In genomic region chr5:103647320-103647719, GRCm38 (mm10) we compare ENCODE assay signal across 22 mouse cellular contexts. TPM values are rescaled to one million over a fixed set of nuclear protein-coding genes. Genes with fewer than 3 reads are reported as not detected.
"Had no signal": no experiment of that assay in that cellular context is flagged by ENCODE, and none has a peak within 500 bp of the region (broad histone marks: within the 10 kb centered on the region; RNA-seq: fewer than 3 reads in every experiment).

No protein-coding gene starts in this region.

- H3K4me1 ChIP-seq: limb, embryonic 15.5 days; liver, embryonic 12.5 days; midbrain, embryonic 12.5 days; neural tube, embryonic 13.5 days had no signal

- H3K27ac ChIP-seq: limb, embryonic 15.5 days; liver, embryonic 12.5 days; liver, embryonic 14.5 days; midbrain, embryonic 12.5 days; neural tube, embryonic 13.5 days; neural tube, embryonic 15.5 days had no signal

- H3K9me3 ChIP-seq: limb, embryonic 15.5 days; liver, embryonic 12.5 days; midbrain, embryonic 12.5 days; neural tube, embryonic 13.5 days; neural tube, embryonic 15.5 days had no signal

- H3K36me3 ChIP-seq: limb, embryonic 15.5 days; liver, embryonic 12.5 days; midbrain, embryonic 12.5 days; neural tube, embryonic 13.5 days; neural tube, embryonic 15.5 days had no signal

- DNase-seq: lung, embryonic 14.5 days; midbrain, embryonic 14.5 days; retina, postnatal 1 day; right cerebral cortex, adult 18-20 months; right cerebral cortex, postnatal 25 days; right cerebral cortex, postnatal 4 days; spleen, adult 18-20 months; thymus, adult 18-20 months; thymus, postnatal 14 days; thymus, postnatal 36 days had no signal

- H3K27me3 ChIP-seq: limb, embryonic 15.5 days; liver, embryonic 12.5 days; midbrain, embryonic 12.5 days; neural tube, embryonic 13.5 days; neural tube, embryonic 15.5 days had no signal

- H3K4me2 ChIP-seq: limb, embryonic 15.5 days; liver, embryonic 12.5 days; lung, embryonic 14.5 days; midbrain, embryonic 12.5 days; neural tube, embryonic 13.5 days; neural tube, embryonic 15.5 days had no signal

- H3K9ac ChIP-seq: limb, embryonic 15.5 days; liver, embryonic 12.5 days; liver, embryonic 14.5 days; lung, embryonic 14.5 days; midbrain, embryonic 12.5 days; neural tube, embryonic 13.5 days; neural tube, embryonic 15.5 days had no signal

- H3K4me3 ChIP-seq: limb, embryonic 15.5 days; liver, embryonic 12.5 days; midbrain, embryonic 12.5 days; myocyte; neural tube, embryonic 13.5 days; neural tube, embryonic 15.5 days had no signal

- ATAC-seq: liver, embryonic 12.5 days; midbrain, embryonic 16.5 days had no signal

RNA-seq across cellular contexts. Expression of gene 1700016H13Rik, which starts 8.5 kb away (rescaled TPM):
- polyA plus RNA-seq: liver, adult 2 months; liver, embryonic 12.5 days; liver, embryonic 14.5 days; liver, embryonic 16.5 days; myocyte; neural tube, embryonic 13.5 days; small intestine, adult 2 months had no signal

RNA-seq across cellular contexts. Expression of gene Slc10a6, which starts 18.1 kb away (rescaled TPM):
- polyA plus RNA-seq: liver, embryonic 12.5 days; liver, embryonic 14.5 days; liver, embryonic 16.5 days; midbrain, embryonic 12.5 days; neural tube, embryonic 11.5 days had no signal
